Mouse (Mus musculus) neural tube, embryonic 15.5 days (tissue): ENCODE measurements around the gene Zeb2. TPM values are rescaled to one million over a fixed set of nuclear protein-coding genes. Genes with fewer than 3 reads are reported as not detected.

Experiments
- ATAC-seq: fragments of 200-750 bp; cut with Nextera tagmentation; 2 replicates; pipeline ENCODE4 v1.8.0; 2017; ENCODE audit warnings: mild to moderate bottlenecking, moderate TSS enrichment, moderate library complexity; ENCODE audit not compliant: low FRiP score
- H3K27ac ChIP-seq: fragments of 300-500 bp; sonication (generic); replicated peaks from 2 replicates; pipeline ENCODE4 v1.5.1; 2015; ENCODE audit warnings: mild to moderate bottlenecking, inconsistent platforms
- H3K27me3 ChIP-seq: fragments of 300-500 bp; sonication (generic); replicated peaks from 2 replicates; pipeline ENCODE4 v1.6.1; 2015; ENCODE audit warnings: inconsistent platforms
- H3K36me3 ChIP-seq: fragments of 300-500 bp; sonication (generic); 2 replicates; pipeline ENCODE4 v1.6.1; 2015; ENCODE audit warnings: inconsistent platforms
- H3K4me1 ChIP-seq: fragments of 300-500 bp; sonication (generic); 2 replicates; pipeline ENCODE4 v1.6.1; 2015; ENCODE audit warnings: inconsistent platforms
- H3K4me2 ChIP-seq: fragments of 300-500 bp; sonication (generic); 2 replicates; pipeline ENCODE4 v1.6.1; 2015; ENCODE audit warnings: inconsistent platforms, mild to moderate bottlenecking, moderate library complexity
- H3K4me3 ChIP-seq: fragments of 300-500 bp; sonication (generic); replicated peaks from 2 replicates; pipeline ENCODE4 v1.5.1; 2015; ENCODE audit warnings: mild to moderate bottlenecking, inconsistent platforms
- H3K9ac ChIP-seq: fragments of 300-500 bp; sonication (generic); replicated peaks from 2 replicates; pipeline ENCODE4 v1.6.1; 2015; ENCODE audit warnings: mild to moderate bottlenecking, inconsistent platforms
- H3K9me3 ChIP-seq: fragments of 300-500 bp; sonication (generic); replicated peaks from 2 replicates; pipeline ENCODE4 v1.6.1; 2016; ENCODE audit warnings: inconsistent platforms
- WGBS: fragments of 180-500 bp; shearing (Covaris S2); methylation state at CpG from one replicate; pipeline ENCODE4 v1.1.7; 2015; ENCODE audit warnings: mixed read lengths; 5-methylcytosine and 5-hydroxymethylcytosine counted together
- polyA plus RNA-seq: library from polyadenylated mRNA; unstranded; fragments of >200 nt; fragmentation: Nextera tagmentation; extraction: Ambion mirVana; gene quantifications from 2 replicates; pipeline ENCODE4 v1.2.1, GENCODE M21; 2015

The Zeb2 gene
- polyA plus RNA-seq, 1 experiment from 2014 or later = 40.5 TPM

DNA sequence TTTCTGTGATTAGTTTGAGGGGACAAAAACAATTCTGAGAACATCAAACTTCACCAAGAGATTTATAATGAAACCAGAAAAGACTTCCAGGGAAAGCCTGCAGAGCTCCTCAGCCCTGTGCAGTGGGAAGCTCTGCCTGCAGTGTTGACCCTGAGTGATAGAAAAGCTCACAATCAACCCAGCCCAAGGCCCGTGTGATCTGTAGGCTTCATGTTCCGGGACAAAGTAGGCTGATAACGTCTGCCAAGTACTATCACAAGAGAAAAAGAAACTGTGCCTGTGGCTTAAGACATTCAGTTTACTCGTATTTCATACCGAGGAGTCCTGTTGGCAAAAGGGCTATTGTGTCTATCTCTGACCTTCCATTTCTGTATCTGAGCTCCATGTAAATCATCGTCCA is 143.4 kb downstream of the Zeb2 start:
- WGBS = 95% methylated on average over 6 of the region's 6 CpGs
- no peak for ATAC-seq
- no peak overlapping the region for H3K27ac ChIP-seq

DNA sequence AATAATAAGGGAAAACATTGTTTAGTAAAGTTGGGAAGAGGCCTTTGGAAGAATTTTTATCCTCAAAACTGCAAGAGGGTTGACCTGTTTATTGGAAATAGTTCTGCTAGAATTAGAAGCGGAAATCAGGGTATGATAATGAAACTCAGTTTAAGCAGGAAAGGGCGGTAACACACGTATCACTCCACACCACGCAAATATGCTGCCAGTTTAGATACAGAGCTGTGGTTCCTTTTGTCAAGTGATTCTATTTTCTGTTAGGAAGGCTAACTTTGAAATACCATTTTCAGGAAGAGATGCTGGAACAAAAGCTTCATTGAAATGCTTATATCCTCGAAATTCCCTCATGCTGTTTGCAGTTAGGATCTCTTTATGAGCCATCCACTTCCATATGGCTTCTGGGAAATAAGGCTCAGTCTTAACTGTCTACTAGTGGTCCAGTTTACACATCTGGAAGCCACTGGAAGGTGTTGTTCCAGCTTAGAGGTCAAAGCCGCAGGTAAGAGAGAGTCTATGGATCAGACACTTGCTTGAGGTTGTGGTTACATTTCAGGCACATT is 147.0 kb downstream of the Zeb2 start:
- H3K9ac ChIP-seq = no peak overlapping the region
- H3K27me3 ChIP-seq = no peaks in the 10 kb centered on the region
- no peak overlapping the region for H3K27ac ChIP-seq
- H3K4me3 ChIP-seq = no peak overlapping the region
- 89% methylated on average over 6 of the region's 6 CpGs for WGBS
- no peaks in the 10 kb centered on the region for H3K36me3 ChIP-seq
- no peak overlapping the region for H3K4me2 ChIP-seq
- H3K4me1 ChIP-seq = no peaks in the 10 kb centered on the region
- ATAC-seq = no peak
- H3K9me3 ChIP-seq = no peaks in the 10 kb centered on the region

More for the DNA sequence above, 143.4 kb downstream of the Zeb2 start:
- no peak overlapping the region for H3K4me3 ChIP-seq
- no peaks in the 10 kb centered on the region for H3K27me3 ChIP-seq
- H3K4me2 ChIP-seq = no peak overlapping the region
- H3K9me3 ChIP-seq = no peaks in the 10 kb centered on the region
- peaks cover 4% of the 10 kb centered on the region; the same call in 1 of the 2 replicates for H3K4me1 ChIP-seq
- no peaks in the 10 kb centered on the region for H3K36me3 ChIP-seq
- H3K9ac ChIP-seq = no peak overlapping the region

DNA sequence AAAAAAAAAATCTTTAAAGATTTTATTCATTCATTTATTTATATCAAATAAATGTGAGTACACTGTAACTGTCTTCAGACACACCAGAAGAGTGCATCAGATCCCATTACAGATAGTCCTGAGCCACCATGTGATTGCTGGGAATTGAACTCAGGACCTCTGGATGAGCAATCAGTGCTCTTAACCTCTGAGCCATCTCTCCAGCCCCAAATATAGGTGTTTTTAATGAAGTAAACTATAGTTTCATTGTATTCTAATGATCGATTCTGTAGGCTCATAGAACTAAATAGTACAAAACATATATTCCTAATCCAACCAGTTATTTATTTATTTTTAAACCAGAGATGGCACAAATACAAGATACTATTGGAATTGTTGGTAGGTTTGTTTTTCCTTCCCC is 147.6 kb downstream of the Zeb2 start:
- H3K4me2 ChIP-seq = no peak overlapping the region
- no peak for ATAC-seq

DNA sequence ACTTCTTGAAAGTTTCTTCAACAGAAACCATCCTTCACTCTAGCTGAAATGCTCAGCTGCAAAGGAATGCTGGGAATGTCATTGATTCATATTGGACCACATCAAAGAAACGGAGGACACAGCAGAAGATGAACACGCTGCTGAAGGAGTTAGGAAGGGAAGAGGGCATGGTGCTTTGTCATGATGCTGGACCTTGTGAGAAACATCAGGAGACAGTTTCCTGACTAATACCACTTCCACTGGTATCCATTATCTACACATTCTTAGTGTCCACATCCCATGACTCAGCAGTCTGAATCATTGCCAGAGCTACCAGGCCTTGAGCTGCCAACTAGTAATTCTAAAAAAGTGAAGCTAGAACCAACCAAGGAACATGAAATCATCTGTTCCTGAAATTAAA is 148.0 kb downstream of the Zeb2 start:
- no peaks in the 10 kb centered on the region for H3K27me3 ChIP-seq
- H3K9me3 ChIP-seq = no peaks in the 10 kb centered on the region
- no peak for ATAC-seq
- H3K4me2 ChIP-seq = no peak overlapping the region
- H3K9ac ChIP-seq = no peak overlapping the region
- H3K4me3 ChIP-seq = no peak overlapping the region
- no peak overlapping the region for H3K27ac ChIP-seq
- no peaks in the 10 kb centered on the region for H3K4me1 ChIP-seq
- WGBS = 95% methylated on average over 2 of the region's 2 CpGs
- H3K36me3 ChIP-seq = no peaks in the 10 kb centered on the region

More for the DNA sequence above, 147.6 kb downstream of the Zeb2 start:
- no peak overlapping the region for H3K4me3 ChIP-seq
- no peaks in the 10 kb centered on the region for H3K9me3 ChIP-seq
- no peaks in the 10 kb centered on the region for H3K27me3 ChIP-seq
- no peaks in the 10 kb centered on the region for H3K36me3 ChIP-seq
- no peak overlapping the region for H3K9ac ChIP-seq
- WGBS = 98% methylated on average over 1 of the region's 1 CpGs
- no peak overlapping the region for H3K27ac ChIP-seq
- H3K4me1 ChIP-seq = no peaks in the 10 kb centered on the region

DNA sequence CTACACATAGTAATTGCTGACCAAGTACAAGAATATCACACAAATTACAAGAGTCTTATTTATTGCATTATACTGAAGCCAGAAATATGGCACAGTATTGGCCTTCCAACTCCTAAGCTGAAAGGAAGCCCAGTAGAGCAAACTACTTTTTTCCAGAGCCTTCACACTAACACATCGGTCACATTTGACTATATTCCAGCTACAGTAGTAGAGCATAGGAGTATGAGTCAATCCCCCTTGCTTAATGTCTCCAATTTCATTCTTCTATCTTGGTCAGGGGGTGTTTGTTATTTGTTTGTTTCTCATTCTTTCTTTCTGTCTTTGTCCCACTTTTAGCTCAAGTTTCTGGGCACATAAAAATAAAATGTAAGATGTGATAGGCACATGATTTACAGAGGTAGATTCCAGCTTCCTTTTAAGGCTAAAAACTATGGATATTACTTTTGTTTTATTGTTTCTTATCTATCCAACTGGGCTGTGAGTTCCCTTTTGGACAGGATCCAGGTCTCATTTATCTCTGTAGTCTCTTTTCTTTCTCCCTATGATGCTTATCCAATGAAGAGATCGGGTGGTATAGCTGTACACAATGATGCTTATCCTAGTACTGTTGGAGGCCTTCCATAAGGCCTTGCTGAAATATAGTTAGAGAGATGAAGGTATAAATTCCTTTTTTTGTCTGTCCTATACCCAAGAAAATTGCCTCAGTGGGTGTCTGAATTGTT is 151.2 kb downstream of the Zeb2 start:
- Histone ChIP-seq H3K27me3 (no peaks in the 10 kb centered on the region), H3K9ac (no peak overlapping the region), H3K4me3 (no peak overlapping the region), H3K36me3 (no peaks in the 10 kb centered on the region), H3K4me2 (no peak overlapping the region), H3K9me3 (no peaks in the 10 kb centered on the region), H3K27ac (no peak overlapping the region), H3K4me1 (no peaks in the 10 kb centered on the region)
- no peak for ATAC-seq
- 61% methylated on average over 2 of the region's 2 CpGs for WGBS

DNA sequence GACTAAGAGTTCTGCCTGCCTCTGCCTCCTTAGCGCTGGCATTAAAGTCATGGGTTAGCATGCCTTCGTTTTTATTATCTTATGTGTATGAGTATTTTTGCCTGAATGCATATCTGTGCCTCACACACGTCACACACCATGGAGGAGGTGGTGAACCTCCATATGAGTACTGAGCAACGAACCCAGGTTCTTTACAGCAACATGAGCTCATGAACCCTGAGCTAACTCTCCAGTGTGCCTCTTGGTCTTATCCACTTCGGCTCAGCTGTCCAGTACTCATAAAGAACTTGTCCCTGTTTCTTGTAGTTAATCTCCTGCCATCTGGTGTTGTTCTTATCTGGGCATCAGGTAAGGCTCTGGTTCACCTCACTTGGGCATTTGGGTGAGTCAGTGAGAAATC is 154.6 kb downstream of the Zeb2 start:
- no peak overlapping the region for H3K9ac ChIP-seq
- WGBS = 94% methylated on average over 5 of the region's 5 CpGs
- no peak for ATAC-seq

DNA sequence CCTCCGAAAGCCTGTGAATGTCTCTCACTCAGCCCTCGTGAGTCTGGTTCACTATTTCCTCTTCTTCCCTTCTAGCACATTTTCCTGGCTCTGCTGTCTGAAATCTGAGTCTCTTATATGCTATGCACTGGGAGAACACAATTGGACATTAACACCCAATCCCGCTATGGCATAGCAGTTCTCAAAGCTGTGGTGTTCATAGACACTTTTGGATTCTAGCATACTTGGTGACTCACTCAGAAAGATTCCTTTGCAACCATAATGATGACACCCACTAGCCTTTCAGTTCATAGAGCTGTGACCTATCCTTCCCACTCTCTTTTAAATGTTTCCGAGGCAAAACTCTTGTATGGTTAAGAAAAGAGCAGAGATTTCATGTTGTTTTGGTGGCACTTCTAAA is 156.0 kb downstream of the Zeb2 start:
- Histone ChIP-seq H3K36me3 (no peaks in the 10 kb centered on the region), H3K4me1 (no peaks in the 10 kb centered on the region), H3K4me2 (no peak overlapping the region), H3K27me3 (no peaks in the 10 kb centered on the region), H3K9me3 (no peaks in the 10 kb centered on the region), H3K9ac (no peak overlapping the region), H3K4me3 (no peak overlapping the region), H3K27ac (no peak overlapping the region)
- no peak for ATAC-seq
- 88% methylated on average over 4 of the region's 4 CpGs for WGBS

More for the DNA sequence above, 154.6 kb downstream of the Zeb2 start:
- H3K27ac ChIP-seq = no peak overlapping the region
- no peaks in the 10 kb centered on the region for H3K9me3 ChIP-seq
- no peak overlapping the region for H3K4me3 ChIP-seq
- no peaks in the 10 kb centered on the region for H3K4me1 ChIP-seq
- H3K36me3 ChIP-seq = no peaks in the 10 kb centered on the region
- H3K27me3 ChIP-seq = no peaks in the 10 kb centered on the region
- H3K4me2 ChIP-seq = no peak overlapping the region

DNA sequence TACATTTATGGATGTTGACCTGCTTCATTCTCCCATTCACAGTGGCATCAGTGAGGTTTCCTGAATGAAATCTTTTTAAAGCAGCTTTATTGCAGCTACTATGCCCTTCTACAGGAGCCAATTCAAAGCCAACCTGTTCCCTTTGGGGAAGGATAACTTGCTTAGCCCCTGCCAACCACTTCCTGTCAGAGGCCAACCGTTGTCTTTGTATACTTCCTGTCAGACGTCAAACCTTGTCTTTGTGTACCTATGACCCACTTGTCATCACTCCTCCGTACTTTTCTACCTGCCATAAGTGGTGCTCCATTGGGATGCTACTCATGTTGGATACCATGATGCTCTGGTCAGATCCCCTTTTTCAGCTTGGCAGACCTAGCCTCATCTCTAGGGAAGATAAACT is 156.6 kb downstream of the Zeb2 start:
- Histone ChIP-seq H3K27me3 (no peaks in the 10 kb centered on the region), H3K4me2 (no peak overlapping the region), H3K9me3 (no peaks in the 10 kb centered on the region), H3K9ac (no peak overlapping the region), H3K27ac (no peak overlapping the region), H3K4me3 (no peak overlapping the region), H3K36me3 (no peaks in the 10 kb centered on the region), H3K4me1 (no peaks in the 10 kb centered on the region)
- no peak for ATAC-seq
- 90% methylated on average over 3 of the region's 3 CpGs for WGBS

DNA sequence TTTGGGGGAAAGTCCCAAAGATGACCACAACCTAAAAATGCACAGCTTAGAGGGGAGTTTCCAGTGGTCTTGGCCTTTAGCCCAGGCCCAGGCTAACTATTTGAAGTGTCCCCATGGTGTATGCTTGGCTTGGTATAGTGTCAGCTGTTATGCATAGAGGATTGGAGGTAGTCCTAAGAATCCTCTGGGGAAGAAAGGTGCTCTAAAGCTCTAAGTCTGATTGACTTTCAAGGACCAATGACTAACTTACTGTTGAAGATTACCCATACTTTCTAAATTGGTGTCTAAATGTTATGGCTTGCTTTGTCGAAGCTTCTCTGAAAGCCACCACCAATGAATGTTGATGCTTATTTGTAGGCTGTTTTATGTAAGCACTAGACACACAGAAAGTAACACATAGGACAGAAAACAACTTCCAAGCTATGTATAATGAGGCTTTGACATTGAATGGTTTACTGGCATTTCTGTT is 159.8 kb downstream of the Zeb2 start:
- Histone ChIP-seq H3K4me3 (no peak overlapping the region), H3K9me3 (no peaks in the 10 kb centered on the region), H3K4me1 (no peaks in the 10 kb centered on the region), H3K9ac (no peak overlapping the region), H3K4me2 (no peak overlapping the region), H3K36me3 (no peaks in the 10 kb centered on the region), H3K27me3 (no peaks in the 10 kb centered on the region), H3K27ac (no peak overlapping the region)
- 91% methylated on average over 1 of the region's 1 CpGs for WGBS
- no peak for ATAC-seq

DNA sequence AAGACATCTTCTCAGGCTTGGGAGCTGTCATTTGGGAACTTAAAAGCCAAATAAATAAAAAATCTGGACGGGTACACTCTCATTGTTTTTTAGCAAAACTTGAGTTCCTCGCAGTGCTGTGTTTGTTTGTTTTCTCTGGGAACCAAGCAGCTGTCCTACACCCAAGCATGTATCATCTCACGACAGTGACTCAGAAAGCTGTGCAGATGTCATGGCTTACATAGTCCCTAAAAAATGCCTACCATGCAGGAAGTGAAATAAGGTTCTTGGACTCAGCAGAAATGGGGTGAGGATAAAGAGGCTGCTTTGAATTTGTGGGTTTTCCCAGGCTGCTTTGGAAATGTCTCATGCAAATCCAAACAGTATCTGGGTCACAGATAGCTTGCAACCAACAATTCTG is 161.0 kb downstream of the Zeb2 start:
- no peak overlapping the region for H3K9ac ChIP-seq
- H3K4me2 ChIP-seq = no peak overlapping the region
- no peaks in the 10 kb centered on the region for H3K36me3 ChIP-seq
- no peaks in the 10 kb centered on the region for H3K9me3 ChIP-seq
- 66% methylated on average over 3 of the region's 3 CpGs for WGBS
- H3K4me3 ChIP-seq = no peak overlapping the region
- no peak for ATAC-seq
- H3K27ac ChIP-seq = no peak overlapping the region
- H3K4me1 ChIP-seq = no peaks in the 10 kb centered on the region
- H3K27me3 ChIP-seq = no peaks in the 10 kb centered on the region

DNA sequence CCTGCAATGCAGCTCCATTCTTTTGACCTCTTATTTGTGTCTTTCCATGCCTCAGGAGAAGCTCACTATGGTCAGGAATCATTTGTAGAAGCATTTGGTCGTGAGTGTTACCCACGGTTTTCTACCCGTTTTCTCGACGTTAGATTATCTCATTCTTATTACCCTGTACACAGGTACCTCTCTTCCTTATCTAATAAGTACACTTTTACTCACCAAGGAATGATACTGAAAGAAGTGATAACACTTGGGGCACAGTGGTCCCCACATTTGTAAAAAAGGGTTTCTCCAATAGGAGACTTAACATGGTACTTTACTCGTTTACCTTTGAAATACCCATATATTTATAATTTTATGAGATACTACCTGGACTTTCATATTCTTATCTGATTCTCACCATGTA is 161.7 kb downstream of the Zeb2 start:
- H3K9me3 ChIP-seq = no peaks in the 10 kb centered on the region
- no peaks in the 10 kb centered on the region for H3K4me1 ChIP-seq
- no peak for ATAC-seq
- 91% methylated on average over 6 of the region's 6 CpGs for WGBS
- H3K4me3 ChIP-seq = no peak overlapping the region
- no peaks in the 10 kb centered on the region for H3K36me3 ChIP-seq
- no peak overlapping the region for H3K9ac ChIP-seq
- H3K27ac ChIP-seq = no peak overlapping the region
- H3K27me3 ChIP-seq = no peaks in the 10 kb centered on the region
- H3K4me2 ChIP-seq = no peak overlapping the region

DNA sequence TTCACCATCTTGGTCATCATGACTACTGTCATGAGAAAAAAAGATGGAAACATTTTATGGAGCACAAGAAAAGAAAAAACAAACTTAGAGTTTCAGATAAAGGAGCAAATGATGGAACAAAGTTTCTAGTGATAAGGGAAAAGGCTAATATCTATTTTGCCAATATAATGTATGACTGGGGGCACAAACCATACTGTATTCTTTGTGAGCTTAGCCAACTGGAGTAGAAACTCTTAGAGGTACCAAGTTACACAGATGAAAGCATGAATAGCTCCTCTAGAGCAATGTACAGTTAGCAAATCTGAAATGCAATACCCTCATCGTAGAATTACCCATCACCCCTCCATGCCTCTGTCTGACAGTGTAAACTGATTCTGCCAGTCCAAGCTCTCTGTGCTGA is 163.0 kb downstream of the Zeb2 start:
- Histone ChIP-seq H3K4me1 (no peaks in the 10 kb centered on the region), H3K4me2 (no peak overlapping the region), H3K4me3 (no peak overlapping the region), H3K27me3 (no peaks in the 10 kb centered on the region), H3K9me3 (no peaks in the 10 kb centered on the region), H3K36me3 (no peaks in the 10 kb centered on the region), H3K27ac (no peak overlapping the region), H3K9ac (no peak overlapping the region)
- no peak for ATAC-seq
- WGBS = 89% methylated on average over 1 of the region's 1 CpGs
